Comparison of ENCODE assay signal across 9 mouse cellular contexts in the genomic region with DNA sequence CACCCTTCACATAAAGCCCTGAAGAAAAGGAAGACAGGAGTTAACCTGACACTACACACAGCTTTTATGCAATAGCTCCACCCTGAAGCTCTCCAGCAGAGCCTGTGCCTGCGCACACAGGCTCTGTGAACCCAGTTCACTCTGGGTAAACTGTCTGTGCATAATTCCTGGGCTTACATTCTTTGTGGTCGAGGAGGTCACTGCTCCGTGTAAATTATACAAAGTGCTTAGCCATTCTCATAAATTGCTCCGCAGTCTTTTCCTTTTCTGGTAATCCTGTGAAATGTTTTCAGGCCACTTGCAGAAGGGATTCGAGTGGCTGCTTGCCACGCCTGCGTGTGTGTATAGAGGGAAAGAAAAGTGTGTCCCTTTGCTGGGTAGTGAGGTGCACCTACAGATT.
DNase-seq lines count a peak whose midpoint lies in the region; ATAC-seq lines count a peak whose summit lies in the region.
"Had no signal": no experiment of that assay in that cellular context is flagged by ENCODE, and none has a peak within 500 bp of the region (broad histone marks: within the 10 kb centered on the region; RNA-seq: fewer than 3 reads in every experiment).

No protein-coding gene starts in this region.

- no peaks in the 10 kb centered on the region for H3K9me3 ChIP-seq in forebrain, embryonic 12.5 days
- no peaks in the 10 kb centered on the region for H3K9me3 ChIP-seq in kidney, embryonic 14.5 days (ENCODE audit: control insufficient read depth, low read length)
- no peaks in the 10 kb centered on the region for H3K9me3 ChIP-seq in midbrain, embryonic 15.5 days

- H3K9ac ChIP-seq in forebrain, embryonic 12.5 days, result no peak overlapping the region
- H3K9ac ChIP-seq in kidney, embryonic 14.5 days (ENCODE audit: low read depth, low read length), result no peak overlapping the region
- no peak overlapping the region for H3K9ac ChIP-seq in midbrain, embryonic 15.5 days

- no peak for DNase-seq in frontal cortex, postnatal 36 days (ENCODE audit: low spot score in 2 of 2)
- DNase-seq in adrenal gland, postnatal 14 days, result no peak
- no peak for DNase-seq in layer of hippocampus, postnatal 25 days (ENCODE audit: extremely low spot score in 1 of 2, low spot score in 1 of 2)
- DNase-seq: heart, postnatal 36 days had no signal

- H3K4me1 ChIP-seq in forebrain, embryonic 12.5 days, result peaks cover 26% of the 10 kb centered on the region
- H3K4me1 ChIP-seq in kidney, embryonic 14.5 days (ENCODE audit: control insufficient read depth, insufficient read depth, low read length), result peaks cover 12% of the 10 kb centered on the region; the same call in 1 of the 2 replicates
- peaks cover 16% of the 10 kb centered on the region for H3K4me1 ChIP-seq in midbrain, embryonic 15.5 days

- no peaks in the 10 kb centered on the region for H3K27me3 ChIP-seq in forebrain, embryonic 12.5 days
- H3K27me3 ChIP-seq in kidney, embryonic 14.5 days (ENCODE audit: control insufficient read depth, insufficient read depth, low read length), result no peaks in the 10 kb centered on the region
- no peaks in the 10 kb centered on the region for H3K27me3 ChIP-seq in midbrain, embryonic 15.5 days (replicated peaks)

- H3K27ac ChIP-seq in forebrain, embryonic 12.5 days, result no peak overlapping the region
- 0 out of 2 replicates have a peak overlapping the region, but pooled peaks have one; percentile 24 for H3K27ac ChIP-seq in kidney, embryonic 14.5 days (ENCODE audit: low read depth, low read length)
- no peak overlapping the region for H3K27ac ChIP-seq in midbrain, embryonic 15.5 days

- H3K36me3 ChIP-seq in forebrain, embryonic 12.5 days (replicated peaks), result no peaks in the 10 kb centered on the region
- no peaks in the 10 kb centered on the region; the same call in 1 of the 2 replicates for H3K36me3 ChIP-seq in kidney, embryonic 14.5 days (ENCODE audit: control insufficient read depth, insufficient read depth, low read length)
- no peaks in the 10 kb centered on the region for H3K36me3 ChIP-seq in midbrain, embryonic 15.5 days (replicated peaks)

- peak; percentile 92 for ATAC-seq in frontal cortex, adult (ENCODE audit: low TSS enrichment)
- peak; percentile 33; the same call in 1 of the 2 replicates for ATAC-seq in forebrain, embryonic 12.5 days (ENCODE audit: low FRiP score)
- peak; percentile 69 for ATAC-seq in kidney, embryonic 14.5 days (ENCODE audit: low FRiP score, low TSS enrichment)
- 0 out of 2 replicates have a peak, but pooled peaks have one; percentile 24 for ATAC-seq in midbrain, embryonic 15.5 days (replicated peaks)
- ATAC-seq in erythroblast, adult 5-6 weeks (replicated peaks; ENCODE audit: low FRiP score, poor library complexity, severe bottlenecking), result no peak

- no peak overlapping the region for H3K4me3 ChIP-seq in forebrain, embryonic 12.5 days (replicated peaks)
- H3K4me3 ChIP-seq in kidney, embryonic 14.5 days (ENCODE audit: low read length), result no peak overlapping the region
- no peak overlapping the region for H3K4me3 ChIP-seq in midbrain, embryonic 15.5 days

- WGBS in forebrain, embryonic 12.5 days, result 48% methylated on average over 7 of the region's 7 CpGs
- 35% methylated on average over 7 of the region's 7 CpGs for WGBS in kidney, embryonic 14.5 days
- 38% methylated on average over 7 of the region's 7 CpGs for WGBS in midbrain, embryonic 15.5 days

- H3K4me2 ChIP-seq in forebrain, embryonic 12.5 days, result no peak overlapping the region
- H3K4me2 ChIP-seq in kidney, embryonic 14.5 days (replicated peaks; ENCODE audit: low read depth, low read length), result no peak overlapping the region
- no peak overlapping the region for H3K4me2 ChIP-seq in midbrain, embryonic 15.5 days
